Mouse (Mus musculus) megakaryocyte progenitor cell, adult 5-6 weeks (primary cell): Measurements from ENCODE around the gene Cyp2d22. TPM values are rescaled to one million over a fixed set of nuclear protein-coding genes. Genes with fewer than 3 reads are reported as not detected.
"Not testable (repeated sequence)": the region's sequence is repeated elsewhere in the genome, so short reads cannot be mapped to it uniquely, and the experiment has no call there.

Experiments
- ATAC-seq: replicated peaks from 2 replicates; pipeline ENCODE4 v1.8.0; 2016; ENCODE audit warnings: mild to moderate bottlenecking, moderate TSS enrichment, inconsistent platforms; ENCODE audit not compliant: poor library complexity
- total RNA-seq, 2 experiments: library from RNA; stranded (forward) in 1 of 2; stranded (reverse) in 1 of 2; fragments of 157-497, 149-512 nt in 1 of 2; fragments of 200-1000 nt in 1 of 2; gene quantifications; 2 replicates each; pipeline versions ENCODE4 v1.2.3 to v1.2.4; 2015 to 2017

Gene Cyp2d22
- total RNA-seq (2015) = 1.7 TPM in 1 of 2 replicates, not detected in the other
- 0.03 TPM in 1 of 2 replicates, not detected in the other for total RNA-seq (2017)

DNA sequence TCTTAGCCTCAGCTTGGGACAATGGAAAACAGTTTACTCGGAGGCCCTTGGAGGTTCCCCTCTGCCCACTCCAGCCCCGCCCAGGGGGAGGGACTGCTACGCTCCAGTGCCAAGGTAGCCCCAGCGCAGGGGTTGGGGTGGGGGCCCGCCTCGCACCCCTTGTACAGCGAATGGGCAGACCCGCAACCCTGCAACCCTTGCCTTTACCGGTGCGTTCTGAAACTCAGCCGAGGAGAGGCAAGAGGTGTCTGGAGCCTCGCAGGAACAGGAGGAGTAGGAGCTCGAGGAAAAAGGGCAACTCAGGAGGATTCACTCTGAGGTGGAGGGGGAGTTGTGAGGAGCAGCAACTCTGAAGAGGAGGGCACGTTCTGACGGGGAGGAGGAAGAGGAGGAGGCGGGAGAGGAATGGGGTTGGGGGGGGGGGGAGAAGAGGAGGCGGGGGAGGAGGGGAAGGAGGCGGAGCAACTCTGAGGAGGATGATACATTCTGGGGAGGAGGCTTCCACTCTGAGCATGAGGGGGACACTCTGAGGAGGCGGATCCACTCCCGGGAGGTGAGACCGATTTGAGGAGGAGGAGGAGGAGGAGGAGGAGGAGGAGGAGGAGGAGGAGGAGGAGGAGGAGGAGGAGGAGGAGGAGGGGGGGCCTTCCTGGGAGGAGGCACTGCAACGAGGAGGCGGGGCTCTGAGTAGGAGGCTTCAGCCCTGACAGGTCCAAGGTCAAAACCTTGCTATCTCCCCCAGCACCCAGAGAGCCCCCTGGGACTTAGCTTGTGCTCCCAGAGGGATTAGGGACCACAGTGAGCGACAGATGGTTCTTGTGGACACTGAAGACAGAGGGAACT, at the start of gene Cyp2d22:
Cyp2d22 (minus strand) TSS at position 390 of the 843 bp plus-strand sequence.
- peak; percentile 72 for ATAC-seq

DNA sequence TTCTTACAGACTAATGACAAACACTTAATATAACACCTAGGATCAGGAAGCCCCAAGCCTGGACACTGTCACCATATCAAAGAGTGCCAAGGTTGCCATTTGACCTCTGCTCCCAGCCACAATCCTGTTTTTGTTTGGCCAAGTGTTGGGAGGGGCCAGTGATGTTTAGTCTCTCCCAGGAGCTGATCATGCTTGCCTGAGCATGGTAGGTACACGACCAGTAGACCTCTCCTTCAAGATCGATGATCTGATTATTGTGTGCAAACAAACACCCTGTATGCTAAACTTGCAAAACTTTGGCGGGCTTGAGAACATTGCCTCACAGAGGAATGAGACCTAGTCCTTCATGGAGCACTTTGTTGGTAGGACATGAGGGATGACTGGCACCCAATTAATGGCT, 43.4 kb upstream of the Cyp2d22 start:
- no peak for ATAC-seq

DNA sequence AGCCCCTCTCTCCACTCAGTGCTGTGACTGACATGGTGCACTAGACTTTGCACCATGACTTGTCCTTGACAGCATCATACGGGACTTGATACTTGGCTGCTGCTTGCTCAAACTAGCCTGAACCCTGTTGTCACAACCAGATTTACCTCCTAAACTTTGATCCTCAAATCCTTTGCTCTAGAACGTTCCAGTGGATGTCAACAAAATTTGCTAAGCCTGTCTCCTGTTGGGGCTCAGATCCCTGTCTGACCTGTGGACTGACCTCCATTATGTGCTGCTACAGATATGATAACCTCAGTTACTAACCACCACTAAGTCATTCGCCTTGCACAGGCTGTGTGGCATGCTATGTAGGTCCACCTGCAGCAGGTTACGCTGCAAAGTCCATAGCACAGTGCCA, 42.9 kb upstream of the Cyp2d22 start:
- ATAC-seq = no peak

DNA sequence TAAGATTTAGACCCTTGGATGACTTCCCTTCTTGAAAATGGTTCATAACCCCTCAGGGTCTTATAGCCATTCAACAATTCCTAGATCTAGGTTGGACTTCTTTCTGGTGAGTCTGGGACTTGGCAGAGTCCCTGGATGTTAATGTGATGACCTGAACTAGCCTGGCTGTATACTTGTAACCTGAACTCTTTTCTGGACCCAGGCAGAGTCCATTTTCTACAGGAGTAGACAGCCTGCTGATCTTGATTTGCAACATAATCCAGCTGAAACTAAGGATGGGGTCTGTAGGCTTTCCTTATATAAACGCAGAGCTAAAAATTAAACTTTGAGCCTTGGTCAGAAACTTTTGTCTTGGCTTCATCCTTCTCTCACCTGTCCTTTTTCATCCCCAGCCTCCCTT, 38.6 kb upstream of the Cyp2d22 start:
- ATAC-seq = no peak

DNA sequence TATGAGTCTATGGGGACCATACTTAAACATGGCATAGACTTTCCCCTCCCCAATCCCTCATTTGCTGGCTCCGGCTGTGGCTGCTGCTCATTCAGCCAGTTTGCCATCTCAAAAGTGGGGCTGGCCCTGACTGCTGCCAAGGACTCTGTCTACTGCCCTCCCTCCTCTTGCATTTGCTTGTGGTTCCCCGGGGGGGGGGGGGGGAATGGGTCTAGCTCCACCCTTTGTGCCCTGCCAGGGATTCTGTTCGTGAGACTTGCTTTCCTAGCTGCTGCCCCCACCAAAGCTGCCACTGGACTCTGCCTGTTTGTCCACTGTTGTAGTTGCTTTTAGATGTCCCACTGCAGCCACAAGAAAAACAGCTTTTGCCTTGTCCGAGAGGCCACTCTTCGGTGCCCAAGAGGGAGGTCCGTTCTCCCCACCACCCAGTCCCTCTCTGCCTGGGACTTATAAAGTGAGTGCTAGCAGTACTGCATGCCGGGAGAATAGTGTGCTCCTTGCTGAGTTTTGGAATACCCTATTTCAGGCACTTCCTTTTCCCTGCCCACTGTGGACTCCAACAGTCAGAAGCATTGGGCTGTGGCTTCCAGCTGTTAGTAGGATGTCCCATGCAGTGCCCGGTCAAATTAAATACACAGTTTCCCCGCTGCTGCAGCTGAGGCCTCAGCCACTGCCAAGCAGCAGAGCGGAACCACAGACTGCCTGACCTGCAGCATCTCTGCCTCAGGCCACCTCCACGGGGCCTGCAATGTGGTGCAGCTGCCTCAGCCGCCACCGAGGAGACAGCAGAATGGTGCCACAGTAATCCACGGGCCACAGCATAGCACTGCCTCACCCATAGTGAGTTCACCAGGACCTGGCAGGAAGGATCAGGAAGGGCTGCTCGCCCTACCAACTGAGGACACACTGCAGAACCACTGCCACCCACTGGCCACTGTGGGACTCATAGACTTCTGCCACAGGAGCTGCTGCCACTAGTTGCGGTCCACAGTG, 37.0 kb upstream of the Cyp2d22 start:
- peak; percentile 99 for ATAC-seq

DNA sequence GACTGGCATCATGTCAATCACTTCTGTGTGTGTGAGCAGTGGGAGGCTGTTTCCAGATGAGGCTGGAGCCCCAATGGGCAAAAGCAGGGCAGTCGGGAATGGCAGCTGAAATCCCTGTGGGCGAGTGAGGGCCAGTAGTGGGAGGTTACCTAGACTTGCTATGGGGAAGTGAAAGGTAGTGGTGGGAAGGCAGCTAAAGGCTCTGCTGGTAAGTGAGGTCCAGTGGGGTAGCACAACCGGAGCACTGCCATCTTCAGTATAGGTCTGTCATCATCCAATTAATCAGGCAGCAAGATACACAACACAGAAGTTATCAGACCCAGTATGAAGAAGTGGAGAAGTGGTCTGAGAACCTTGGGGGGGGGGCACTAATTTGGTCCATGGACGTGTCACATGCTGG, 27.5 kb upstream of the Cyp2d22 start:
- ATAC-seq = no peak

DNA sequence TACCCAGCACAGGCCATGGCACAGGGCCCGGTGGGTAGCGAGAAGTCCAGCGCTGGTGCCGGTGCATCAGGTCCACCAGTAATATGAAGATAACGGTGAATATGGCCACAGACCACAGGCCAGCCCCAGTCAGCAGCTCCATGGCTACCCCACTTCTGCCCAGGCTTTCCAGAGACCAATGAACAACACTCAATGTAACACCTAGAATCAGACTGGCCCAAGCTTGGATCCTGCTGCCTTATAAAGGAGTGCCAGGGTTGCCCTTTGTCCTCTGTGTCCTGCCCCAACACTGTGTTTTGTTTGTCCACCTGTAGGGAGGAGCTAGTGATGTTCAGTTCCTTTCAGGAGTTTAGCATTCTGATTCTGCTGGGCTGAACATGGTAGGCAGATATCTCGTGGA, 26.9 kb upstream of the Cyp2d22 start, which contains the start of gene Cyp2d10:
Cyp2d10 (minus strand) TSS at position 215 of the 400 bp plus-strand sequence.
- no peak for ATAC-seq

DNA sequence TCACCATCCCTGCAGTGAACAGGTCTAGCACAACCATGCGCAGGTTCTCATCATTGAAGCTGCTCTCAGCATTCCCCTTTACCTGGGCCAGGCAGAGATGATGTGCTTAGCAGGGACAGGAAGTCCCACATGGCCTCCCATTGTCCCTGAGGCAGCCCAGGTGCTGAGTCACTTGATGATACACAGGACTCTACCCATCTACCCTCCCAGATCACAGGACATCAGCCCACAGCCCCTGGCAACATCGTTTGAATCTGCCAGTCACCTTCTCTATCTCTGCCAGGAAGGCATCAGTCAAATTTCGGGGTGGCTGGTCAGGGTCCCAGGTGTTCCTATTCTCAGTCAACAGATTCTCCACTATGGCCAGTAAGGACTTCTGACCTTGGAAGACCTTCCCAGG, 24.1 kb upstream of the Cyp2d22 start:
- ATAC-seq = no peak

DNA sequence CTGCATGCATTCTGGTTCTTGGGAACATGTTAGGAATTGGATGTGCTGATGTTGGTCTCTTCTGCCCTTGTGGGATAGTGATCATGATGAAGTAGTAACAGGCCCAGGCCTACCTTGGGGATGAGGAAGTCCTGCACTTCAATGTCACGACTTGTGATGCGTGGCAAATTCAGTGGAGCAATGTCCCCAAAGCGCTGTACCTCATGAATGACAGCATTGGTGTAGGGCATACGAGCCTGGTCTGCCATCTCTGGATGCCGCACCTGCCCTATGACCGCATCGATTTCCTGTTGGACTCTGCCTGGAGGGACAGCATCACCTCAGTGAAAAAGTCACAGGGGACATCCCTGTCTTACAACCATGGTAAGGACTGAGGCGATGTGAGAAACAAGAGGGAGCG, 23.5 kb upstream of the Cyp2d22 start:
- ATAC-seq = no peak

DNA sequence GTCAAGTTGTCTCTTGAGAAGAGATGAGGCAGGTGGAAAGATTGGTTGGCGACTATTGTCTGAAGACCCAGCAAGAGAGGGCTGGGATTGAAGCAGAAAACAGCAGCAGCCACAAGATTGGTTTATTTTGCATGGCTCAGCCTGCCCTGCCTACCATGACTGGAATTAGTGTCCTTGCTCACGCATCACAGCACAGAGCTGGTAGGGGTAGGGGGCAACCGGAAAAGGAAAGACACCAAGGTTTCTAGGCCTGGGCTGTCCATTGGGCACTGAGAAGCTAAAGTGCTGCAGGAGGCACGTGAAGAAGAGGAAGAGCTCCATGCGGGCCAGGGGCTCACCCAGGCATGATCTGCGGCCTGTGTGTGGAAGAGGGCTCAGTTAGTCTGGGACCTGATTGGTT, 22.7 kb upstream of the Cyp2d22 start:
- no peak for ATAC-seq

DNA sequence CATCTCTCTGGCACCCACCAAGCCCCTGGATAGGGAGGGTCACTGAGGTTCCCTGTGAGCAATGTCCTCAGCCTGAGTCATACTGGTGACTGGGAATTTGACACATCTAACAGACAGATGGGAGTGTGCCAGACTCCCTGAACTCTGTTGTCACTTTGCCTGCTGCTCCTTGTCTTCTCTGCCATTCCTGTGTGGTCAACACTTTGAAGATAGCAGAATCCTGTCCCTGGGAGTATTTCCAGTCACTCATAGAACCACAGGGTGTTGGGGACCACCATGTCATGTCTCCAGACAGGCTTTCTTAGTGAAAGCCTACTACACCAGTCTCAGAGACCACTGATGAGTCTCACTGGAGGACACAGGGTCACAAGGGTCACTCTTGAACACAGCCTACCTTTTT, 22.0 kb upstream of the Cyp2d22 start:
- ATAC-seq = no peak

DNA sequence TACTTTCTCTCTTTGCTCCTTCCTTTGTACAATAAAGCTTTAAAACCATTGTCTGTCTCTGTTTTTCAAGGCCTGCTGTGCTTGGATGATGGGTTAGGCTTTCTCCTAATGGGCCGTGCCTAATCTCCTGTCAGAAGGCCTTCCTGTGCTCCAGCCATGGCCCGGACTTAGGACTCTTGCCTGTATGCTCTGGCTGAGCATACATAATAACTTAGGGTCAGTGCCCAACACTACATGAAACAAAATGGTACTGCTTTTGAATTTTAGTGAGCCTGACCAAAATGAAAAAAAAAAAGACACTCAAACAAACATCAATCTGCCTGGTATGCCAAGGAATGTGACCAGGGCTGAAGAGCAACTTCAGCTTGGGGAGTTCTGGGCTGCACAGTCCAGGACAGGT, 21.5 kb upstream of the Cyp2d22 start:
- ATAC-seq = no peak

DNA sequence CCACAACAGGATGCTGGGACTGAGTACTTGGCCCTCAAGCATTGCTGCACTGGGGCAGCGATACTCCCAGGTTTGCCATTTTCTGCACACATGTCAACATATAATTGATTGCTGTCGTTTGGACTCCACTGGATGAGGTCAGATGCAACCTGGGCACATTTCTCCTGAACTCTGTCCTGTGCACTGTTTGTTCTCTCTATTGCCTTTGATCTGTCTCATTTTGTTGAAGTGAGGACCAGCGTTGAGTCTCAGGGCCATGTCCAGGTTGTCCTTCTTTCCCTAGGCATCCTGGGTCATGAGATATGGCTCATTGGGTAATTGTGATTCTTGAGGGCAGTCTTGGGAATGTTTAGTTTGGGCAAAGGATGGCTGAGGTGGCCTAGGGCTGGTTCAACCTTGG, 15.9 kb upstream of the Cyp2d22 start:
- not testable (repeated sequence) for ATAC-seq

DNA sequence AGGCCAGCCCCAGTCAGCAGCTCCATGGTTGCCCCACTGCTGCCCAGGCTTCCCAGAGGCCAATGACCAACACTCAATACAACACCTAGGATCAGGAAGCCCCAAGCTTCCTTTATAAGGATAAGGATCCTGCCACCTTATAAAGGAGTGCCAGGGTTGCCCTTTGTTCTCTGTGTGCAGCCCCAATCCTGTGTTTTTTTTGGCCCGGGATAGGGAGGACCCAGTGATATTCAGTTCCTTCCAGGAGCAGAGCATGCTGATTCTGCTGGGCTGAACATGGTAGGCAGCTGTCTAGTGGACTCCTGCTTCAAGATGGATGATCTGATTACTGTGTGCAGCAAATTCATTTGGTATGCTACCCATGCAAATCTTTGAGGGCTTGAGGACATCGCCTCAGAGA, 13.9 kb upstream of the Cyp2d22 start, which contains the start of gene Cyp2d11:
Cyp2d11 (minus strand) TSS at position 101 of the 400 bp plus-strand sequence.
- not testable (repeated sequence) for ATAC-seq

DNA sequence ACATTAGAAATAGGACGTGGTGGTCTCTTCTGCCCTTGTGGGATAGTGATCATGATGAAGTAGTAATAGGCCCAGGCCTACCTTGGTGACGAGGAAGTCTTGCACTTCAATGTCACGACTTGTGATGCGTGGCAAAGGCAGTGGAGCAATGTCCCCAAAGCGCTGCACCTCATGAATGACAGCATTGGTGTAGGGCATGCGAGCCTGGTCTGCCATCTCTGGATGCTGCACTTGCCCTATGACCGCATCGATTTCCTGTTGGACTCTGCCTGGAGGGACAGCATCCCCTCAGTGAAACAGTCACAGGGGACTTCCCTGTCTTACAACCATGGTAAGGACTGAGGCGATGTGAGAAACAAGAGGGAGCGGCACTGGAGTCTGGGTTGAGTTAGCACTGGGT, 9.9 kb upstream of the Cyp2d22 start:
- ATAC-seq = not testable (repeated sequence)

DNA sequence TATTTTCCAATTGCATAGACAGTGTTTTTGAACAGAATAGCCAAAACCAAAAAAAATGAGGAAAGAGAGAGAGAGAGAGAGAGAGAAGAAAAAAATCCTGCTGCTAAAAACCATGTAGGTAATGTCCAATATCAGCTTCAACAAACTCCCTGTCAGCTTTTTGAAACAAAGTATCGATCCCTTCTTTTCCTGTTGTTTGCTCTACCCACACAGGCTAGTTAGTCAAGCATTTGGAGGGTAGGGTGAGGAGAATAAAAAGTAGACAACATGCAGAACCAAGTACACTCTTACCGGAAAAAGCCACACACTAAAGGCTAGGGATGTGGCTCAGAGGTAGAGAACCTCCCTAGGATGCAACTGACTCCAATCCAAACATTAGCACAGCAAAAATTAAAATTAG, 5.7 kb upstream of the Cyp2d22 start:
- ATAC-seq = no peak

DNA sequence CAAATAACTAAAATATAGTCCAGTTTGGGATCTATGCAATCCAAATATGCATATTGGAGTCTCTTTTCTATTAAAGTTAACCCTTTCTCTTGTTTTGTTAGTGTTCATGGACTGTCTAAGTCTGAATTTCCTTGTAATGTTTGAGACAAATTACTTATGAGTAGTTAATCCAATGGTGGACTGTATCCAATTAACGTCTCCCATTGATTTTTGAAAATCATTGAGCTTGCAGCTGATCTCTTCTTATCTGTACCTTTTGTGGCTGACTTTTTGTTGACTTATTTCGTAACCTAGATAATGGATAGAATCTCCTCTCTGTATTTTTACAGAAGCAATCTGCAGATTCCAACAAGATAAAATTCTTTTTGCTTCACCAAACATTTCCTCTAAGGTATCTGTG, 2.4 kb upstream of the Cyp2d22 start:
- ATAC-seq = no peak

DNA sequence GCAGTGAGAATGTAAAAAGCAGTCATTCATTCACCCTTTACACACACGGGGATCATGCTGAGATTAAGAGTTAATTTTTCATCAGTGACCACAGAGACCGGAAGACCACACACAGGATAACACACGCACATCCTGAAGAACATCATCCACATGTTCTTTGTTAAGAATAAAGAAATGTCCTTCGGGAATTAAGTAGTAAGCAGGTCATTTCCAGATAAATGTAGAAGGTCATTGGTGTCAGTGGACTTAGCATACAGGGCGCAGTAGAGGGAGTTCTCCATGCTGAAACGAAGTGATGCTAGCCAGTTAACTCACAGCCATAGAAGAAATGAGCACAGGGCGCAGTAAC, 628 bp upstream of the Cyp2d22 start:
- no peak for ATAC-seq

DNA sequence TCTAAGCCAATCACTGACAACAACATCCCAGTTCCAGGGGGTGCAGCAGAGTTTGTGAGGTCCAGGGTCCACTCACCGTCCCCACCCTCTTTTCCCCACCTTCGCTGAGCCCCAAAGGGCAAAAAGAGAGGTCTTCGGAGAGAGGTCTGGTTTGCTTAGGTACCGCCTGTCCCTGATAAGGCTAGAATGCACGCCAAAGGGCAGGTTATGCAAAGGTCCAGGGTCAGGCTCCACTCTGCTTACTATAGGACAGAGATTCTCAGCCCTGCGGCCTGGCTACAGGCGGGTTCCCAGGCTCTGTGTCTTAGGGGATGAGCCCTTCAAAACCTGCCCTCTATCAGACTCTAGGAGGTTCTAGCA, 569 bp downstream of the Cyp2d22 start:
- 0 out of 2 replicates have a peak, but pooled peaks have one; percentile 17 for ATAC-seq

DNA sequence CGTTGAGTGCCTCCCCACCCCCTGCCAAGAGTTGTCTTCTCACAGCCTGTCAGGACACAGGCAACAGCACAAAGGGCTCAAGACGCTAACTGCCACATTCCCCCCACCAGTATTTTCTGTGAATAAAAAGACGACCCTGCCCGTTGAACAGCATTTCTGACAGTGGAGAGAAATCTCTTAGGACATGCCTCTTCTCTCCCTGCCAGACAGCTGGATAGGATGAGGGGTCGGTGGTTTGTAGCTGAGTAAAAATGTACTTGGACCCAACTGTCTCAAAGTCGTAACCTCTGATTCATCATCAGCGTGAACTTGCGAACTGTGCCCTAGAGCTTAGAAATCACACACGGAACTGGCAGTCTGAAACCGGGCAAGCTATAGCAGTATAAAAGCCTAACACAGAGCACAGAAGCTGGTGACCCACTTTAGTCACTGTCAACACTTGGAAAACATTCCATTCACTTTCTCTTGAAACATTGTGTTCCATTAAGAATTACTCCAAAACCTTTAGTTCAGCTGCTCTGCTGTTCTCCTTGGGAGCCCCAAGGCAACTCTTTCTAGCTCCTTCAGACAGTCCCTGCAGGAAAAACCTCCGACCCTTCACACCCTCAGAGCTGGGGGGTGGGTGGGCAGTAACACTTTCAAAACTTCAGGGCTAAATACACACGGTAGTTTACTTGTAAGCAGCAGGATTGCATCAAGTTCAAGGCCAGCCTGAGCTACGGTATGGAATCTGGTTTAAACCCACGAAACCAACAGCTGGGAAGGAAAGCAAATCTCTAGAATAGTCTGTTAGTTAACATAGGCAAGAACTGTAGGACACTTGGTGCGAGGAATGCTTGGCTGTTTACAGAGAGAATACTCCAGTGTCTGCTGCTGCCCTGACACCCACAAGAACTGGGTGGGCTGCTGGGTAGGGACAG, 1.5 kb downstream of the Cyp2d22 start:
- no peak for ATAC-seq

DNA sequence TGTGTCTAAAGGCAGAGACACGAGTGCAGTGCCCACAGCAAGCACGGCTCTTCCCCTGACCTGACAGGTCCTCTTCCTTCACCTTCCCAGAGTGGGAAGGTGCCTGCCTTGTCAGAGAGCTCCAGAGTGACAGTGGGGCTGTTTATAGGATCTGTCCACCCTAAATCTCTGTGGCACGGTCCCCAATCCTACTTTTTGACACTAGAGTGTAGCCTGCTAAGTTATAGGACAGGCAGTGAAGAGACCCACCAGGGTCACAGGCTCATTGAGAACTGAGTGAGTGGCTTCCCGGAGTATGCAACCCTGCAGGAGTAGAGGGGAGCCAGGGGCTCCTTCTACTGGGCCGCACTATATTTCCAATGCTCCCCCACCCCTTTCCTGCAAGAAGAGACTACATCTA, 2.4 kb downstream of the Cyp2d22 start:
- ATAC-seq = no peak
